Mouse (Mus musculus) olfactory bulb, adult 2 months (tissue): ENCODE measurements around the gene Msmp.

Experiments
- CTCF ChIP-seq: fragments of 200-500 bp; IDR thresholded peaks from 2 replicates; pipeline ENCODE4 v1.5.1; 2012; ENCODE audit warnings: low read depth, mild to moderate bottlenecking, low read length, moderate library complexity; ENCODE audit not compliant: insufficient read depth
- POLR2A ChIP-seq: fragments of 200-500 bp; IDR thresholded peaks from 2 replicates; pipeline ENCODE4 v1.6.1; 2012; ENCODE audit warnings: mild to moderate bottlenecking, low read depth, low read length, moderate library complexity; ENCODE audit not compliant: insufficient read depth

DNA sequence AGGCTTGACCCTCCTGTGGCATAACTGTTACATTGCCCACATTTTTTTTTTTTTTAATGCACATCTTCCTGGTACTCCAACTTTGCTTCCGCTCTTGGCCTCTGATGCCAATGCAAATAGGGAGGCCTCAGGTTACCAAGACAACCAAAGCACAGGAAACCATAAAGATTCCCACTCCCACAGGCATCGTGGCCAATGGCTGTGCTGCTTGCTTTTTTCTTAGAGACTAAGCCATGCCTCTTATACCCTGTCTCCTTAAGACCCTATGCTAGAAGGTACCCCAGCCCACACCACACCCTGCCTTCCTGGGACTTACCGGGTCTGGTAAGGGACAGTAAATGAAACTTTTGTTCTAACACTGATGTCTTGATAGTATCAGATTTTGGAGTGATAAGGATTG lies 9.2 kb upstream of the Msmp start:
- TF ChIP-seq CTCF (no peak), POLR2A (no peak)
